Mouse (Mus musculus) frontal cortex, postnatal 14 days (tissue): ENCODE results near the gene Dsel.

Experiments used
- DNase-seq, 2 experiments: peaks; one replicate each; pipeline ENCODE4 v3.0.0; 2022; ENCODE audit warnings: low spot score in 2 of 2

Dsel gene

DNA sequence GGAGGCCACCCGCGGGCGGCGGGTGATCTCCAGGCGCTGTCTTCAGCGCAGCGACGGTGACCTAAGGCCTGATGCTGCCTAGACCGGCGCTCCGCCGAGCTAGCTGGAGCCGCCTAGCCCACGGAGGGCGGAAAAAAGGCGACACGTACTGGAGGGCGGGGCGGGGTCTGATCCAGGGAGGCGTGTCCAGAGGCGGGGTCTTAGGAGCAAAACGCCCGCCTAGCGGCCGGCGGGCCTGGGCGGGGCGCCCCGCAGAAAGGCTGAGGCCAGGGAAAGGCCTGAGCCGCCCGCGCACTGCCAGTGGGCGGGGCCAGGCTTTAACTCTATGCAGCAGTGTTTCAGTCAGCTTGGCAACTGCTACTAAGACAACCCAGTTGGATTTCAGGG is at the start of gene Dsel:
Gene Dsel (minus strand): TSS at position 140 of the 387 bp plus-strand sequence.
- DNase-seq: peak; percentile 79 to 83

DNA sequence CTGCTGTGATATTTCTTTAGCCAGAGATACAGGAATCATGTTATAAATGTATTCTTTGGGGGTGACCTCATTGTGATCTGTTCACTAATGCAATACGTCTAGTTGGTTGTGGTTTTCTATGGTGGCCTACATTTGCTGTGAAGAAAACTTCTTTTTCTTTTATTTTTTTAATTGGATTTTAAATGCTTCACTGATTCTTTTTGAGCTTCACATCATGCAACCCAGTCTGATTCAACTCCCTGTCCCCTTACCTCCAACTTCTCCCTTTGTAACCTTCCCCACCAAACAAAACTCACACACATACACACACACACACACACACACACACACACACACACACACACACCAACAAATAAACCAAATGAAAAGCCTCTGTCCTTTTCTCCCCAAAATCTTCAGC is 46.7 kb upstream of the Dsel start:
- no peak for DNase-seq

DNA sequence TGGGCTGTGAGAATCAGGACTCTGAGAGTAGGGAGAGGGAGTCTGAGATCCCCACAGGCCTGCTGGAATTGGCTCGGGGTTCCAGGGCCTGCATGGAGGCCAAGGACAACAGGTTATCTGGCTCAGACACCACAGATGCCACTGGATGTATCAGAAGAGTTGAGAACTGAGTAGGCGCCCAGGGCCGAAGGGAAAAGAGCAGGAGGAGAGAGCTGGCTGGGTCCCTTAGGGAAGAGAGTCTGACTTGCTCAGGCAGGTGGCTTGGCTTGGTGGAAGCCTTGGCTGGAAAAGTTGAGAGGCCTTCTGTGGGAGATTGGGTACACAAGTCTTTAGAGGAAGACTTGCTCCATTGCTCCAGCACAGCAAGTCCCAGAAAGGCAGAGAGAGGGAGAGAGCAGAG is 18.6 kb upstream of the Dsel start:
- no peak for DNase-seq

DNA sequence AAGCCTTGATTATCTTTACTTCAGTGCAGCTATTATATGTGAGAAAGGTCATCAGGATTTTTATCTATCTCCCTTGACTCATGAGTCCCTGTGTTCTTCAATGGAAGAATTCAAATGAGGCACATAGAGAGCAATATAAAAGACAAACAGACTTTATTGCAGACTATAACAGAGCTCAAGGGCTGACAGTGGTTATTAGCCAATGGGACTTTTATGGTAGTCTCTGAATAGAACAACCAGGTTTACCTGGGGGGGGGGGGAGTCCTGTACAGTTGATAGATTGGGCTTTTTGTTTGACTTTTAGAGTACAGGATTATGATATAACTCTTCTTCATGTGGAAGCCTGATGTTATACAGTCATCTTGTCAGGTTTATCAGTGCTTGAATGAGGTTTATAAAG is 11.1 kb upstream of the Dsel start:
- no peak for DNase-seq

DNA sequence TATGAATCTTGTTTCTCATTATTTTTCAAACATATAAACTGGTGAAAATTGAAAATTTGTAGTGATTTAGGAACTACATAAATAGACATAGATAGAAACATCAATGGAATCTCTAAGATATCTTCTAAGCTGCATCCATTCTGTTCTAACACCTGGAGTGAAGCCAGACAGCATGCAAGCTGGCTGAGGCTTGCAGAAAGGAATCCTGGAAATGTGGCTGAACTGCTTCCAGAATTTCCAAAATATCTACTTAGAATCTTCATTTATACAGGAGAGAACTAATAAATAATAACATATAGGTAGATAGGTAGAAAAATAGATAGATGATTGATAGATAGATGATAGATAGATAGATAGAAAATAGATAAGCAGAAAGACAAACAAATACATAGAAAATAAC is 8.5 kb upstream of the Dsel start:
- DNase-seq: no peak

DNA sequence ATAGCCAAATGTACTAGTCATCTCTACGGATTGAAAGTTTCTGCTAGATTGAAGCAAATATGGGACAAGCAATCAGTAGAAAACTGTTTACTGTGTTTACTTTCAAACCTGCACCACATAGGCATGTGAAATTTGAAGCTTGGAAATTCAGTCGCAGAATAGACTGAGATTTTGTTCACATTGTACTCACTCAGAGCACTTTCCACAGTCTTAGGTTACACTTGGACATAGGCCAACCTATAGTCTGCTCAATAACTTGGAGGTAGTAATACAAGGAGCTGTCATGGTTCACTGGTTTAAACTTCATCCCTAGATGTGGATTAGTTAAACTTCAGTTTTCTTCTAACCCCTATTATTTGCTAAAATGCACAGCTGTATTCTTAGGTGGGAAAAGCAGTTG is 749 bp upstream of the Dsel start:
- no peak for DNase-seq

DNA sequence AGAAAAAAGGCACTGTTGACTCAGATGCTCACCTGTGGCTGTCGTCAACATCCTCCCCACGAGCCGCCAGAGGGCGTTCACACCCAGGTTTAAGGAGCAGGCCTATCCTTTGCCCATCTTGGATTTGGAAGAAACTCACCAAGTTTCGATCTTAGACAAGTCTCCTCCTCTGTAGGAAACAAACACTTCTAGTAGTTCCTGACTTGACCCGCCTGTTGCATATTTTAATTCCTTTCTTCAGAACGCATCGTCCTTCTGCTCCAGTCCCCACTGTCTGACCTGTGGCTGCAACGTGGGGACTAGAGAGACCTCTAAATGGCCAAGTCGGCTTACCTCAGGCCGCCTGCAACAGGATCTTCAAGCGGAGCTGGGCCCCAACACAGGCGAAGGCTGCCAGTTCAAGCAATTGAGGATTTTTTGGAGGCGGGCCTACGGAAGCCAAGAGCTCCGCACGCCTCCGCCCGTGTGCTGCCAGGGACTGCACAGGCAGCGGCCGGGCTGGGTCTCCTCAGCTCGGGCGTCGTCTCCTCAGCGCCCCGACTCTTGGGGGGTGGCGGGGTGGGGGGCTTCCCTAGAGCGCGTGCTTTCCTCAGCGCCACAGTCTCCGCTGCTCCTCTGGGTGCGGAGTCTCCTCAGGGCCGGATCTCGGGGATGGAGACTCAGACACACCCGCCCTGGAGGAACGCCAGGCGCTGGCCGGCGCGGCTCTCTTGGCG is 497 bp downstream of the Dsel start:
- peak; percentile 61 to 70 for DNase-seq

DNA sequence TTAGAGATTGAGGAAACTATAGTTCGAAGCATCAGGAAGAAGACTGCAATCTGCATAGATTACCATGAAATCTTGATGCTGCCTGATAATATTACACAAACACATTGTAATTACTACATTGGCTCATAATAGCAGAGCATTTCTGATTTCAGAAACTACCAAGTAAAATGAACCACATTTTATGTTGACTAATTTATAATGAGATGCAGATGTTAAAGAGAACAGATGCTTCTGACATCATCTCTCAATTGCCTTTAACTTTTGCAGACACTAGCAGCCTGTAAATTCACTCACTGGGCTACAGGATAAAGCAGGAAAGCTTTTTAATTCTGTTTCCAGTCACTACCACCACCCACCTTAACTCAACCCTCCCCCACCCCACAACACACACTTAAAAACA is 6.9 kb downstream of the Dsel start:
- DNase-seq: no peak

DNA sequence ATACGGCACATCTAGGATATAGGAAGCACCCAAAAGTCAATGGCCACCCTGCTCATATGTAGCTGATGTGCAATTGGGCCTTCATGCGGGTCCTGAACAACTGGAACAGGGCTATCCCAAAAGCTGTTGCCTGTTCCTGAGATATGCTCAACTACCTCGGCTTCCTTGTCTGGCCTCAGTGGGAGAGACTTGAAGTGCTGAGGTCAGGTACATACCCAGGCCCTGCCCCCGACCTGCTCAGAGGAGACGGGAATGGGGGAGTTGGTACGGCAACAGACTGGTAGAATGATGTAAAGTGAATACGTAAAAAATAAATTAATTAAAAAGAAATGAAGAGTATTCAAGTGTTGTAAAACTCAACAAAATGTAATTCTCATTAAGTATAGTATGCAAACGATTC is 12.3 kb downstream of the Dsel start:
- DNase-seq: no peak

DNA sequence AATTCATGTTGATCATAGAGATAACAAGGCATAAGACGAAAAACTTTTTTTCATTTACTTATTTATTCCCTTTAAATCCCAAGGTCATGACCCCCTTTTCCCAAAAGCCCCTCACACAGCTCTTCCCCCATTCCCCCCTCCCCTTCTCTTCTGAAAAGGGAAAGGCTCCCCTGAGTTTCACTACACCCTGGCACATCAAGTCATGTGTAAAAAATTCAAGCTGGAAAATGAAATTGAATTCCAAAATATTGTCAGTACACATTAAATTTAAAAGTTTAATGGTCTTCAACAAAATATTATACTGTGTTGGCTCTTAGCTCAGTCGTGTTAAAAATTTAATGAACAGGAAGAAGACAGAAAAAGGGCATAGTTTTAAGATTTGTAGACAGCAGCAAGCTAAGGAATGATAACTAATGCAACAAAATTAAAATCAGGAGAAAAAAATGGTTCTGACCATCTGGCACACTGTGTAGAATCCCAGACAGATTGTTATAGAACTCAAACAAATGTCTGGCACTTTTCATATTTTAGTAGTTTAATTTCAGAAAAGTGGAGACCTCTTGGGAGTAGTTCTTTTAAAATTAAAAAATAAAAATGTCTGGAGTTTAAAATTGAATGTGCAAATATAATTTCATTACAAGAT is 31.0 kb downstream of the Dsel start:
- no peak for DNase-seq
